Mouse (Mus musculus): Measurements from ENCODE around the gene Sipa1l3.

Gene Sipa1l3

GRCm38 (mm10) chr7:29314844-29315628 lies 203.4 kb downstream of the Sipa1l3 start:
- in situ Hi-C loops (cut with MboI; ENCODE audit: unreplicated experiment in 2 of 2): loop anchor here in 1 of 2 experiments (25.0 kb wide), 1 partner anchor 553 kb away; the partner anchor contains the start of genes Ccer2, Nfkbib and Sirt2

DNA sequence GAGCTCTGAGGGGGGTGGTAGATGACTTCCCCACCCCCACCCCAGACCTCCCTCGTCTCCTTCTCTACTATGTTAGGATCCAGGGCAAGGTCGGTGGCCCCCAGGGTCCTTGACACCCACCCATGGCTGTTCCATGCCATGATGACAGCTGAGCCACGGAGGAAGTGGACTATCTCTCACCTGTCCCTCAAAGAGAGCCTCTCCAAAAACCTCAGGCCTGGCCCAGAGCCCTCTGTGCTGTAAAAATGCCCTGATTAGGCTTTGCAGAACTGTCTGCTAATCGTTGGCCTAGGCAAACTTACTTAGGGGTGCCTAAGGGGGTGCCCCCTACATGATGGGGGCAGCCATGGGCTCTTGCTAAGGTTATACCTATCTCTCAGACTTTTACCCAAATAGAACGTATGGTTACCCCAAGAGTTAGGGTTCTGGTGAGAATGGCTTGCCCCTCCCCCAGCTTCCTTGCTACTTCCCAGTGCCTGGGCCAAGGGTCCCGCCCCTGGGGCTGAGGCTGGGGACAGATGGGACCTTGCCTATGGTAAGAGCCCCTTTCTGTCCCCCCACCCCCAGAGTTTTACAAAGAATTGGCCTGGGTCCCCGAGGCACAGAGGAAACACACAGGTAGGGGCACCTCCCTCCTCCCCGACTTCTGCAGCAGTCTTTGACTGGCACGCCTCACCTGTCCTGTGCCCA lies 204.7 kb downstream of the Sipa1l3 start:
- in situ Hi-C loops (cut with MboI; ENCODE audit: unreplicated experiment in 2 of 2): loop anchor here in 1 of 2 experiments (25.0 kb wide), 1 partner anchor 551 kb away; the partner anchor contains the start of genes Ccer2, Nfkbib and Sirt2

DNA sequence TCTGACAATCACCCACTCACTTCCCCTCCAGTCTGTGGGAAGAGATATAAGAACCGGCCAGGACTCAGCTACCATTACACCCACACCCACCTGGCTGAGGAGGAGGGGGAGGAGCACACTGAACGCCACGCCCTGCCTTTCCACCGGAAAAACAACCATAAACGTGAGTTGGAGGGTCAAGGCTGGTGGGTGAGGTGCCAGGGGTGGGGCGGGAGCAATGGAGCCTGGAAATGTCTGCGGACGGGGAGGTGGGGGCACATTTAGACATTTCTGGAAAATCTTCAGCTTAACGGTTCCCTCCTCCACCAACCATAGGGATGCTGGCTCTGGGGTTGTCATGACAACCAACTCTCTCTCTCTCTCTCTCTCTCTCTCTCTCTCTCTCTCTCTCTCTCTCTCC lies 205.4 kb downstream of the Sipa1l3 start:
- in situ Hi-C loops (cut with MboI; ENCODE audit: unreplicated experiment in 2 of 2): loop anchor here in 1 of 2 experiments (25.0 kb wide), 1 partner anchor 551 kb away; the partner anchor contains the start of genes Ccer2, Nfkbib and Sirt2

- in situ Hi-C loops (cut with MboI; ENCODE audit: unreplicated experiment in 2 of 2): loop anchor here in 1 of 2 experiments (25.0 kb wide), 1 partner anchor 547 kb away; the partner anchor contains the start of genes Ccer2, Nfkbib and Sirt2
Observed at GRCm38 (mm10) chr7:29309749-29310148, 208.7 kb downstream of the Sipa1l3 start.

- in situ Hi-C loops (cut with MboI; ENCODE audit: unreplicated experiment in 2 of 2): loop anchor here in 1 of 2 experiments (25.0 kb wide), 1 partner anchor 547 kb away; the partner anchor contains the start of genes Ccer2, Nfkbib and Sirt2
Observed at GRCm38 (mm10) chr7:29309221-29309721, 209.2 kb downstream of the Sipa1l3 start.

GRCm38 (mm10) chr7:29307350-29308104 lies 210.9 kb downstream of the Sipa1l3 start:
- in situ Hi-C loops (cut with MboI; ENCODE audit: unreplicated experiment in 2 of 2): loop anchor here in 1 of 2 experiments (25.0 kb wide), 1 partner anchor 545 kb away; the partner anchor contains the start of genes Ccer2, Nfkbib and Sirt2

GRCm38 (mm10) chr7:29306619-29307018 lies 211.8 kb downstream of the Sipa1l3 start:
- in situ Hi-C loops (cut with MboI; ENCODE audit: unreplicated experiment in 2 of 2): loop anchor here in 1 of 2 experiments (25.0 kb wide), 1 partner anchor 544 kb away; the partner anchor contains the start of genes Ccer2, Nfkbib and Sirt2

GRCm38 (mm10) chr7:29306108-29306507 lies 212.3 kb downstream of the Sipa1l3 start:
- in situ Hi-C loops (cut with MboI; ENCODE audit: unreplicated experiment in 2 of 2): loop anchor here in 1 of 2 experiments (25.0 kb wide), 1 partner anchor 544 kb away; the partner anchor contains the start of genes Ccer2, Nfkbib and Sirt2

DNA sequence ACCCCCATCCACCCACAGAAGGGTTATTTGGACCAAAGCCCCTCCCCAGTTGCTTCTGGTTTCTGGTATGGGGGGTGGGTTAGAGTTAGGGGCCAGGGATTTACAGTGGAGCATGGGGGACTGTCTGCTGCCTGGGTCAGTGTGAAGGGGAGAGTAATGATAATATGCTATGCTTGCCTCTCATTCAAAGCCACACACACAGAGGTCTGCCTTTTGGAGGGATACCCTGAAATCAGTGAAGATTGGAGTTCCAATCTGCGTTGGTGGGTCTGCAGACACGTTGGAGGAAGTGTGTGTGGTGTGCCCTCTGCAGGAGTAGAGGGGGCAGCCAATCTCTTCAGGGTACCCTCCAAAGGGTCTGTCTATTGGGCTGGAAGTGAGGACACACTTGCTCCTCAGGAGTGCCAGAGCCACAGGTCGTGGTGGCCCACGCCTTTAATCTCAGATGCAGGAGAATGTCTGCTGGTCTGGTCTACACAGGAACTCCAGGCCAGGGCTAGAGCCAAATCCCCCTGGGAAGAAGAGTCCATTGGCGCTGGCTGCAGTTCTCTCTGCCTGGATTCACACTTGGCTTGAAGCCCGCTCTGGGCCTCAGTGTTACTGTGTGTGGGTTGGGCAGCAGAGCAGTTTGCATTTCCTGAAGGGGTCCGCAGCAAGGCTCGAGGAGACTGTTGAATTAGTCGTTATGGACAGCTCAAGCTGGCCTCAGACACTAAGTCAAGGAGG lies 213.0 kb downstream of the Sipa1l3 start:
- in situ Hi-C loops (cut with MboI; ENCODE audit: unreplicated experiment in 2 of 2): loop anchor here in 1 of 2 experiments (25.0 kb wide), 1 partner anchor 543 kb away; the partner anchor contains the start of genes Ccer2, Nfkbib and Sirt2

- in situ Hi-C loops (cut with MboI; ENCODE audit: unreplicated experiment in 2 of 2): loop anchor here (5.0 to 25.0 kb wide), 3 partner anchors 177 to 542 kb away; partner anchors contain the start of genes Ccer2 (in 1 of the 2), Nfkbib (in 1 of the 2), Ryr1 (in 1 of the 2) and Sirt2 (in 1 of the 2)
Observed at GRCm38 (mm10) chr7:29304463-29305262, 213.8 kb downstream of the Sipa1l3 start.

- in situ Hi-C loops (cut with MboI; ENCODE audit: unreplicated experiment in 2 of 2): loop anchor here (5.0 to 25.0 kb wide), 3 partner anchors 177 to 542 kb away; partner anchors contain the start of genes Ccer2 (in 1 of the 2), Nfkbib (in 1 of the 2), Ryr1 (in 1 of the 2) and Sirt2 (in 1 of the 2)
Observed at GRCm38 (mm10) chr7:29303738-29304462, 214.5 kb downstream of the Sipa1l3 start, which contains the start of gene Dpf1. Gene Dpf1 (plus strand): TSS chr7:29303951.

- in situ Hi-C loops (cut with MboI; ENCODE audit: unreplicated experiment in 2 of 2): loop anchor here (5.0 to 25.0 kb wide), 3 partner anchors 175 to 540 kb away; partner anchors contain the start of genes Ccer2 (in 1 of the 2), Nfkbib (in 1 of the 2), Ryr1 (in 1 of the 2) and Sirt2 (in 1 of the 2)
Observed at GRCm38 (mm10) chr7:29302641-29303040, 215.8 kb downstream of the Sipa1l3 start.

DNA sequence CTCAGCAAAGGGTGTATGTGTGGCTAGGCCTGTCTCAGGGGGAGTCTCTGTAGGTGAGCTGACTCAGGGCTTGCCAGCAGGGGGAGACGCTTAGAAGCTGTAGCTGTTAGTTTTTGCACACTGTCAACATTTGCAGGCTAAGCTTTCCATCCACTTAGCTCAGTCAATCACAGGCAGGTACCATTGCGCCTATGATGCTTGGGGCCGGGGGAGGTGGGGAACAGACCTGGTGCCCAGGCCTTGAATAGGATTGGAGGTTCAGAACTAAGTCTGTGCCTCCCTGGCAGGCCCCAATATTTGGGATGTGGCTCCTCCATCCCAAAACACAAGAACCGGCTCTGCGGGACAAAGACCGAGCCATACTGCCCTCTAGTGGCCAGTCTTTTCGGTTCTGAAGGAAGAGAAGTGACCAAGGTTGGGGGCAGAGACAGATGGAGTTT lies 217.3 kb downstream of the Sipa1l3 start:
- in situ Hi-C loops (cut with MboI; ENCODE audit: unreplicated experiment in 2 of 2): loop anchor here (5.0 to 25.0 kb wide), 3 partner anchors 174 to 539 kb away; partner anchors contain the start of genes Ccer2 (in 1 of the 2), Nfkbib (in 1 of the 2), Ryr1 (in 1 of the 2) and Sirt2 (in 1 of the 2)

DNA sequence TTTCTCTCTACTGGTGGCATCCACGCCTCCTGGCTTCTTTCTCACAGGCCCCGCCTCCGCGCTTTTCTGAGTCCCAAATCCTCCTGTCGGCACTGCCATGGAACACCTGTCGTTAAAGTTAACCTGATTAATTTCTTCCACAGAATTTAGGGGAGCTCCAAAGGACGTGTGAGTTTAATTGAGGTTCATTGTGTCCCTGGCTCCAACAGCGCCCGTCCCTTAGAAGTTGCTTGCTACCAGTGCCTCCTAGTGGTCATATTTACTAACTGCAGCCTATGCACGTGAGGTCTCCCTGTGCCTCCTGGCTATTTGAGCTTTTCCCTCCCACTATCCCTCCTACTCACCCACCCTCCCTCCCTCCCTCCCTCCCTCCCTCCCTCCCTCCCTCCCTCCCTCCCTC lies 221.4 kb downstream of the Sipa1l3 start:
- in situ Hi-C loops (cut with MboI; ENCODE audit: unreplicated experiment in 2 of 2): loop anchor here in 1 of 2 experiments (10.0 kb wide), 1 partner anchor 242 kb away; no protein-coding TSS in a partner anchor

- in situ Hi-C loops (cut with MboI; ENCODE audit: unreplicated experiment in 2 of 2): loop anchor here in 1 of 2 experiments (10.0 kb wide), 1 partner anchor 241 kb away; no protein-coding TSS in a partner anchor
Observed at GRCm38 (mm10) chr7:29295861-29296647, 222.4 kb downstream of the Sipa1l3 start.

Data from v-Abl transformed pro-B cells (cell line).